Mouse (Mus musculus) ES-E14 (cell line): ENCODE data around the gene Wfdc8.

Experiments
- CHD2 ChIP-seq: IDR thresholded peaks from 2 replicates; pipeline ENCODE4 v1.6.1; 2014; ENCODE audit warnings: mild to moderate bottlenecking, low read depth, low read length, inconsistent platforms
- HCFC1 ChIP-seq: IDR thresholded peaks from 2 replicates; pipeline ENCODE4 v1.6.1; 2012; ENCODE audit warnings: low read length, inconsistent platforms, borderline replicate concordance; ENCODE audit not compliant: insufficient read depth
- MAFK ChIP-seq: IDR thresholded peaks from 2 replicates; pipeline ENCODE4 v1.6.1; 2014; ENCODE audit warnings: mild to moderate bottlenecking, low read depth, low read length, inconsistent platforms; ENCODE audit not compliant: insufficient read depth
- ZNF384 ChIP-seq: IDR thresholded peaks from 2 replicates; pipeline ENCODE4 v1.6.1; 2012; ENCODE audit warnings: low read depth, low read length, inconsistent platforms

DNA sequence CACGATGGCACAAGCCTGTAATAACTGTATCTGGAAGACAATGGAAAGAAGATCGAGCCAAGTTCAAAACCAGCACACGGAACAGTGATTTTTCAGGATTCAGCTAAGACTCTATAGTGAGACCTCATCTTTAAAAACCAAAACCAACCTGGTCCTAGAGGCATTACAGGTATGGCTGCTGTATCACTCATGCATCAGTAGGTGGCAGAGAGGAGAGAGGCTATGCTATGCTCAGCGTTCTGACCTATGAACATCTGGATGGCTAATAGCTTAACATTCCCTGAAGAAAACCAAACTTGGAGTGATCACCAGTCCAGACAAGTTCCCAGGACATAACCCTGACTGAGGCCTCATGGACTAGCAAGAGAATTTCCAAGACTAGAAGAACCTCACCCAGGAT is 8.3 kb upstream of the Wfdc8 start:
- TF ChIP-seq CHD2 (no peak), HCFC1 (no peak), ZNF384 (no peak), MAFK (no peak)
